Mouse (Mus musculus): ENCODE results near the gene Pde6d. TPM values are rescaled to one million over a fixed set of nuclear protein-coding genes. Genes with fewer than 3 reads are reported as not detected.

The Pde6d gene
- total RNA-seq, 2 experiments from 2014 or later: 24.3 to 30.3 TPM

DNA sequence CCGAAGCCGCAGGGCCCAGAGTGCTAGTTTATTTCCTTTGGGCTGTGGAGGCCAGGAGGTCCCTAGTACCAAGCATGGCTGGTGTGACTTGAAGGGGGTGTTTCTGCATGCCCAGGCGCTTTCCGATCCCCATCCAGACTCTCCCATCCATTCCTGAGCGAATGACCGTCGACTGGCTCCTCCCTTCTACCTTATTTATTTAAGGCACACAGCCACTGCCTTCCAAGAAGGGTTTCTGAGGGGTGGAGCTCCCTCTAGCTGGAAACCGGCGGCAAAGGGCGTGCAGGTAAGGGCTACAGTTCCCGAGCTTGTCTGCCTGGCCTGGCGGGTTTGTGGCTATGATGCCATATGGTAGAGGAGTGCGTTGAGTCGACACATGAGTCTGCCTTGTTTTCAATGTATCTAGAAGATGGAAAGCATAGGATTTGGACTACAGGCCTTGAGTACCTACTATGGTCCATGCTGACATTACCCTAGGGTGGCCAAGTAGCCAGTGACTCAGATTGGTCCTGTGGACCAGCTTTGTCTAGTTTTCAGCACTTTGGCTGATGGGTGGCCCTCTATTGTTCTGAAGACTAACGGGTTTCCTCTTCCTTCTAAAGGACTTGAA is 53.8 kb downstream of the Pde6d start:
- peak overlapping the region; percentile 99 for H3K27ac ChIP-seq
- TF ChIP-seq CTCF (IDR thresholded peaks at IDR 0.05): no peak
- intact Hi-C loops (cut with DNase I): no loop called here
- DNase-seq: peak; percentile 58
- peak overlapping the region; percentile 95 for H3K4me3 ChIP-seq

DNA sequence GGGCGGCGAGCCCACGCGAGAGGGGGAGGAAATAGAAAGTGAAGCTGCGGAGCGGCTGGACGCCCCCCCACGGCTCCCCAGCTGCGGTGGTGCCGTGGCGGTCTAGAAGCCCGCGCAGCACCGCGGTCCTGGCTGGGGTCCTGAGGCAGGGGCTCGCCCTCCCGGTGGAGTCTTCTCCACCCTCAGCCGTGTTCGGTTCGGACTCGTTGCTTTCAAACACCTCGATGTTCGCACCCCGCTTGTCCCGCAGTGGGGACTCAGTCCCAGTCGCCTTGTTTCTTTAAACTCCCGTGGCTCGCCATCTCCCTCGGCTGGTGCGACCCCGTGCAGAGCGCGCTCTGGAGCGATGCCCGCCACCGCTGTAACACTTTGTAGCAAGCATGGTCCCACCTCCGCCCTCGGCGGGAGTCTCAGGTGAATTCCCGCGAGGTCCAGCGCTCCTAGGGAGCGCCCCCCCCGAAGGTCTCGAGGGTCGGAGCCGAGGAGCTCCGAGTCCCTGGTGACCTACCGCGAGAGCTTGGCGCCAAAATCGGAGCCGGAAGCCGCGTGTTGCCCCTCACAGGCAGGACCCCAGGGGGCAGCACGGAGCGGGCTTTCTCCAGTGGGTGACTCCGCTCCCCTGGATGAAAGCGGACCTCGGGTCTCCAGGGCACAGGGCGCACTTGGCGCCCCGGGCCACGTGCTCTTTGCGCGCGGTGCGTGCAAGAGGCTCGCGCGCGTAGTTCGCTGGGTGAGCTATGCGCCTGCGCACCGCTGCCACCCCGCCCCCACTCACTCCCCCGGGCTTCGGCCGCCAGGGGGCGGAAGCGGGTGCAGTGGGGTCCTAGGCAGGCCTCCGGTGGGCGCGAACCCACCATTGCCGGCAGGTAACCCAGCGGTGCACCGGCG is 54.6 kb downstream of the Pde6d start:
- DNase-seq: peak; percentile 93
- Histone ChIP-seq H3K4me3 (peak overlapping the region; percentile 95), H3K27ac (peak overlapping the region; percentile 99)
- intact Hi-C loops (cut with DNase I): no loop called here
- peak; percentile 90 for TF ChIP-seq CTCF (IDR thresholded peaks at IDR 0.05)

DNA sequence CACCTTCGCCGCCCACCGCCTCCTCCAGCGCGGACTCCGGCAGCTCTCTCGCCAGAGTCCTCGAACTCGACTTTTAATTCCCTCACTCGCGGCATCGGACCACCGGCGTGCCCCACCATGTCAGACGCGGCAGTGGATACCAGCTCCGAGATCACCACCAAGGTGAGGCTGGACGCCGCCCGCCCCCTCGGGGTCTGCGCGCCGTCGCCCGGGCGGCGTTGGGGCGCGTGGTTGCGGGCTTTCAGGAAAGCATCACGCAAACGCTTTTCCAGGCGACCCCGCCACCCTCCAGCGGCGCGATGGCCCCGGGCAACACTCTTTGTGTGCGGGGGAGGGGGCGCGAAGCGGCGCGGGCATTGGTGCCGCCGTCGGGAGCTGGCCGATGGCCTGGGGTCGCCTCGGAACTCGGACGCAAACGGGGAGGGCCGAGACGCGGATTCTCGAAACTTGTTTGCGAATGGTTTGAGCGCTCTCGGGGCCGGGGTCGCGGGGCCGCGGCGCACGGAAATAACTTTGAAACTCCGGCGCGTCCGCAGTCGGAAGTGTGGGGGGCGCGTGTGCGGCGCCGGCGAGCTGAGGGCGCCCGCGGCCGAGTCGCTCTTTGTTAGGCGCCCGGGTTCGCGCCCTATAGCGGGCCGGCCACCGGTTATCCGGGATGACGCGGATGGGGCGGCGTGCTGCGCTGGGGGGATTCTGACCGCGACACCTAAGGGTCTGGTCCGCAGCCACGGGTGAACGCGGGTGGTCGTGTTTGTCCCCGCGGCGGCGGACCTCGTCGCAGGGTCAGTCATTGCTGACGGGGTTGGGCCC is 55.4 kb downstream of the Pde6d start:
- intact Hi-C loops (cut with DNase I): no loop called here
- H3K4me3 ChIP-seq: peak overlapping the region; percentile 95
- DNase-seq: peak; percentile 66
- no peak for TF ChIP-seq CTCF (IDR thresholded peaks at IDR 0.05)
- H3K27ac ChIP-seq: peak overlapping the region; percentile 99

DNA sequence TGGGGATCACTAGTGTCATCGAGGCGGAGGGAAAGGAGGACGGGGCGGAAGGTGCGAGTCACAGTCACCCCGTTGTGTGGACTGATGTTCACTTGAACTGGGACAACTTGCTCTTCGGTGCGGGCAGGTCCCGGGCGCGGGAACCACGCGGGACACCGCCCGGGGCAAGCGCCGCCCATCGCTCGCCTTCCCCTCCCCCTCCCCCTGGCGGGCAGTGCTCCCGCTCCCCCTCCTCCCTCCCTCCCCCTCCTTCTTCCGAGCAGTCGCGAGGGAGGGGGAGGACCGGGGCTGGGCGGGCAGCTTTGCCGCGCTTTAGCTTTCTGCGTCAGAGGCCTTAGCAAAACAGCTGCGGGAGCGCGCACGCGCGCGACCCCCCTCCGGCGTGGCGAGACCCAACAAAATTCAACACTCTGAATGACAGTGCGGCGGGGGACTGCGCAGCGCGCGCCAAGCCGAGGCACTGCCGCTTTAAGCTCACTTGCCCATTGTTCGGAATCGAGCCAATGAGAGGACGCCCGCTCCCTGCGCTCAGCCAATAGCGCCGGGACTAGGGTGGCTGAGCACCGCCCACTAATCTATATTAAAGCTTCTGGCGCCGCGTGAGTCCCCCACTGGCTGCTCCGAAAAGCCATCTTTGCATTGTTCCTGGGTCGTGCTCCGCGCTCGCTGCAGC is 56.2 kb downstream of the Pde6d start, which contains the start of gene Ptma:
Gene Ptma (plus strand): TSS at position 611 of the 673 bp plus-strand sequence.
- intact Hi-C loops (cut with DNase I): no loop called here
- Histone ChIP-seq H3K4me3 (peak within 1 kb of the TSS; percentile 95), H3K27ac (peak within 1 kb of the TSS; percentile 99)
- TF ChIP-seq CTCF (IDR thresholded peaks at IDR 0.05): no peak
- DNase-seq: peak; percentile 98

DNA sequence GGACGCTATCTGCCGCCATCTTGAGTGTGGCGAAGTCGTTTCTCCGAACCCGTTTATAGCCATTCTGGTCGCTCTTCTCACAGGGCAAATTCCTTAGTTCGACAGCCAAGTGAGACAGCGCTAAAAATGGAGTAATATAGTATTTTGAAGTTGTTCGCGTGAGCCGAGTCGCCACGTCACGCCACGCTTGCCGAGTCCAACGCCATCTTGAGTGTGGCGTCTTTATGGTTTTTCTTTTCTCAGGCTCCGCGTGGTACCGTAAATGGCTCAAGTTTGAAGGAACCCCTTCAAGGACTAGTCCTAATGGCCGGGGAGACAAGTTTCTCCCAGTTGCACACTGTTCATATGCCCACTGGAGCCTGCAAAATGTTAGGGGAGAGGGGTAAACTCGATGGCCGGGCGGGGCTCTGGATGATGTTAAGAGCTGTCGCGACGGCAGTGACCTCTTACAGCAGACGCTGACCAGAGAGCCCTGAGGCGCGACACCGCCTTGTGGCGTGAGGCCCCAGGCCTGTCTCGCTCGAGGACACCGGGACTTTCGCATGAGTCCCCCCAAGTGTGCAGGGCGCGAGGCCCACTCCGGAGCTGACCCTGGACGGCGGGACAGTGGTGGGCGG is 56.8 kb downstream of the Pde6d start:
- TF ChIP-seq CTCF (IDR thresholded peaks at IDR 0.05): no peak
- DNase-seq: no peak
- intact Hi-C loops (cut with DNase I): loop anchor here (1.0 kb wide), 1 partner anchor 38 kb away; no protein-coding TSS in a partner anchor
- peak overlapping the region; percentile 95 for H3K4me3 ChIP-seq
- peak overlapping the region; percentile 99 for H3K27ac ChIP-seq

DNA sequence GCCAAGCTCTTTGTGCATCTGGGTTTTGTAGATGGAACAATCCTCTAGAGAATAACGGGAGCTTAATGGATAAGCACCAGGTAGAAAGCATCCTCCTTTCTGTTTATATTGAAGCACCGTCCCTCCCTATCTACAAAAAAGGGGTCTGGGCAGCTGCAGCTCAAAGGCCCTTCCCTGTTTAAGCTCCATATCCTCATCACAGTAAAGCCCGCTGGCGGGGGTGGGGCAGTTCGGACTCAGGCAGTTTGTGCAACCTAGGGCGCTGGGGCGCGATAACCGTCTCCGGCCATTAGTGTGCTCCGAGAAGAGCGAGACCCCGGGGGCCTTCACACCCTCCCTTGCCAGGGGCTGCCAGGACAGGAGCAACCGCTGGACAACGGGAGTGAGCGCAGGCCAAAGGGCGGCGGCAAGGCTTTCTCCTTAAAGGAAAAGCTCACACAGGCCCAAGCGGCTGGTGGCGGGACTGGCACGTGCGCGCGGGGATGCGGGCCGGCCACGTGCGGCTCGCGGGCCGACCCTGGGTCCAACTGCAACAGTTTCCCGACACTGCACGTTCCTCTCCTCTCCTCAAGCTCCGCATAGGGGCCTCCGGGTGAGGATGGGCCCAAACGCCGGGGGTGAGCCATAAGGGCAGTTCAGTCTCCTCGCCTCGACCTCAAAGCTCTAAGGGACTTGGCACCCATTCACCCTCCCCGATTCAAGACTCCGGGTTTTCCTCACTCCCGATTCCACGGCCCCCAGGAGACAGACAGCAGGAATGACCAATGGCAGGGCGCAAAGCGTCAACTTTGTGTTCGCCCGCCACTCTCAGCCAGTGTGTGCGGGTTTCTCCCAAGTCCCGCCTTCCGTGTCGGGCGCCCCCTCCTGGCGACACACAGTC is 57.6 kb downstream of the Pde6d start:
- TF ChIP-seq CTCF (IDR thresholded peaks at IDR 0.05): peak; percentile 97; the same call in 1 of the 2 replicates
- intact Hi-C loops (cut with DNase I): loop anchor here (1.0 kb wide), 2 partner anchors 38 to 53 kb away; no protein-coding TSS in a partner anchor
- peak; percentile 100 for DNase-seq
- peak overlapping the region; percentile 95 for H3K4me3 ChIP-seq
- peak overlapping the region; percentile 99 for H3K27ac ChIP-seq

DNA sequence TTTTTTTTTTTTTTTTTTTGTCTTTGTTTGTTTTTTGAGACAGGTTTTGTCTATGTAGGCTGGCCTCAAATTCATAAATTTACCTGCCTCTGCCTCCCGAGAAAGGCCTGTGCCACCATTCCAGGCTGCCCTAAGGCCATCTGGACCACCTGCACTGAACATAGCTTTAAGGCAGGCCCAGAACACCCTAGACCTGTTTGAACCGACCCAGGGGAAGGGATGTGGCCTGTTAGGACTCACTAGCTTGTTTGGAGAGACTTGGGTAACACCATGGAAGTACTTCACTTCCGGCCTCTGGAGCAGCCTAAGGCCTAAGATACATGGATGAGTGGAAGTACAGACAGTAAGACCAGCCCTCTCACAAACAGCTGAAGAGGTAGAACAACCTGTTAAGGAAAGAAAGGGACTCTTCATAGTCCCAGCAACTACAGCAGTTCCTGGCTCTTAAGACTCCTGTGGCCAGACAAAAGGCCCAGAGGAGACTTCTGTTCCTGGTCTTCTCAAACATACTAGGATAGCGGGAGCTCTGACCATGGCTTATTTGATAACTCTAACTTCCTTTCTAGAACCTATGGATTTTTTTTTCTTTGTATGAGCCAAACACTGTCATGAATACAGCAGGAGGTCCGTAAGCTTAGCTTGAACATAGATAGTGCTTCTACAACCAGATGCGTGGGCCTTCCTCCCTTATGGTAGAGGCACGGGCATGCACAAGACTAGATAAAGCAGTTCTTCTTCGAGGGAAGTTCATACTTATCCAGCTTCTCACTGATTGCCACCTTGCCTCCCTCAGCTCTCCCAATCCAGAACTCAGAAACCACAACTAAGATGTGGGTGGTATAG is 58.4 kb downstream of the Pde6d start:
- no peak for DNase-seq
- Histone ChIP-seq H3K27ac (peak overlapping the region; percentile 99), H3K4me3 (peak overlapping the region; percentile 95)
- intact Hi-C loops (cut with DNase I): loop anchor here (1.0 kb wide), 1 partner anchor 52 kb away; no protein-coding TSS in a partner anchor
- no peak for TF ChIP-seq CTCF (IDR thresholded peaks at IDR 0.05)

DNA sequence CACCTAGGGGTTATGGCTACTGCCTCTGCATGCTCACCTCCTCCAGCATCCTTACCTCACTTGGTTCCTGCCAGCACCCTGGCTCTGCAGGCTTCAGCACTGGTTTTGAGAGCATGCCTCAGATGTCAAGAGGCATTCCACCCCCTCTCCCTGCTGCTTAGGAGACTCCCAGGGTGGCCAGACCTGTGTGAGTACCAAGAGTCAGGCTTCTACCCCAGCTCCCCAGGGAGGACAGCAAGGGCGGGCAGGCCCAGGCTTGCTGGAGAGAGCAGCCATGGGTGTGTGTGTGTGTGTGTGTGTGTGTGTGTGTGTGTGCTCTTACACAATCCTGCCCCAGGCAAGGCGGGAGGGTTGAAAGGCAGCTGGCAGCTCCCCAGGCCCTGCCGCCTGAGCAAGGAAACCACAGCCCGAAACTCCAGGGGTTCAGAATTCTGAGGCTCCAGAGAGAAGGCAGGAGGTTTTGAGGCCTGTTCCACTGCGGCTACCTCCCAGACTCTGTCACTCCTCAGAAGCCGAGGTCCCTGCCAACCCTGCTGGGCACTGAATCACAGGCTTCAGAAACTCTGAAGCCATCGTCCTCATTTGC is 60.0 kb downstream of the Pde6d start:
- no peak for TF ChIP-seq CTCF (IDR thresholded peaks at IDR 0.05)
- Histone ChIP-seq H3K27ac (peak overlapping the region; percentile 53), H3K4me3 (no peak overlapping the region)
- intact Hi-C loops (cut with DNase I): no loop called here
- DNase-seq: peak; percentile 71

DNA sequence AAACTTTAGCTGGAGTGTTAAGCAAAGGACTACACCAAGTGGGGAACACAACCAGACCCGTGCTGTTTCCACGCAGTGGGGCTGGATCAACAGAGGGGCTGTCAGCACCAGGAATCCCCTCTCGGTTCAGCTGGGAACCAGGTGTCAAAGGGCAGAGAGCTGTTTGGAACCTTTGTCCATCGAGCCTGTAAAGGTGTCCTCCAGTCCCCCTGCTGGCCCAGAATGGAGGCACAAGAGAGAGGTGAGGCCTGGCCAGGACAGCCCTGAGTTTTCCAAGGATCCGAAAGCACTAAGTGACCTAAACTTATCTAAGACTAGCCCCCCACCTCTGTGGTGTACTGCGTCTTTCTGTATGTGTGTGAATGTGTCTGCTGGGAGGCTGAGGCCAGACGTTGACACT is 62.1 kb downstream of the Pde6d start:
- Histone ChIP-seq H3K27ac (no peak overlapping the region), H3K4me3 (no peak overlapping the region)
- DNase-seq: no peak
- intact Hi-C loops (cut with DNase I): no loop called here
- peak; percentile 54 for TF ChIP-seq CTCF (IDR thresholded peaks at IDR 0.05)

Data from gastrocnemius, adult 2 months (tissue).